In the genomic region with DNA sequence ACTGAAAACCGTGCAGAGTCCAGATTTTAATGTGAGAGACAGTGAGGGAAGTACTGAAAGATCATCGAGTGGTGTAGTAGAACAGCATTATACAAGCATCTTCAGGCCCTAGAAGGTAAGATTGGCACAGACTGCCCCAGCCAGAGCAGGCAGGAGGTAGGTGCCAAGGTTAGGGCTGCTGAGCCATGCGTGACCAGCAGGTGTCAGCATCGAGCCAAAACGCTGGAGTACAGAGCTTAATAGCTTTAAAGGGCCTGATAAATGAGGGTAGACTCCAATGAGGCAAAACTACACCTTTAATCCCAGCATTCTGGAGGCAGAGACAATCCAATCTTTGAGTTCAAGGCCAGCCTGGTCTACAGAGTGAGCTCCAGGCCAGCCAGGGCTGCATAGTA, we compare ENCODE assay signal across 8 mouse cellular contexts. TPM values are rescaled to one million over a fixed set of nuclear protein-coding genes. Genes with fewer than 3 reads are reported as not detected.
DNase-seq lines count a peak whose midpoint lies in the region; ATAC-seq and TF ChIP-seq lines count a peak whose summit lies in the region.

No protein-coding gene starts in this region.

- no peak overlapping the region for H3K27ac ChIP-seq in embryonic fibroblast, embryonic 13.5 days (ENCODE audit: insufficient read depth, low read length)
- no peak overlapping the region for H3K27ac ChIP-seq in heart, embryonic 15.5 days
- H3K27ac ChIP-seq in liver, embryonic 14.5 days = no peak overlapping the region
- H3K27ac ChIP-seq in stomach, embryonic 14.5 days (ENCODE audit: low read length) = no peak overlapping the region

- WGBS in heart, embryonic 15.5 days = 9% methylated on average over 5 of the region's 5 CpGs
- WGBS in liver, embryonic 14.5 days (ENCODE audit: insufficient replicate concordance) = 8% methylated on average over 5 of the region's 5 CpGs
- 7% methylated on average over 5 of the region's 5 CpGs for WGBS in stomach, embryonic 14.5 days

- H3K4me1 ChIP-seq in embryonic fibroblast, embryonic 13.5 days (ENCODE audit: control insufficient read depth, insufficient read depth, low read length) = no peaks in the 10 kb centered on the region
- no peaks in the 10 kb centered on the region for H3K4me1 ChIP-seq in heart, embryonic 15.5 days (replicated peaks)
- peaks cover 7 to 8% of the 10 kb centered on the region in 2 experiments; a peak in 3 of 4 replicates for H3K4me1 ChIP-seq in liver, embryonic 14.5 days (replicated peaks; ENCODE audit: control insufficient read depth in 2 of 2, insufficient read depth in 2 of 2, low read length in 1 of 2)
- H3K4me1 ChIP-seq in stomach, embryonic 14.5 days (ENCODE audit: control insufficient read depth, insufficient read depth, low read length) = no peaks in the 10 kb centered on the region

- no peak for TF ChIP-seq EP300 in liver, embryonic 14.5 days (IDR thresholded peaks at IDR 0.05; ENCODE audit: low read depth)

- peak; percentile 50; the same call in 1 of the 2 replicates for ATAC-seq in heart, embryonic 15.5 days (replicated peaks; ENCODE audit: insufficient number of reproducible peaks, insufficient read depth, low FRiP score, low read depth)
- ATAC-seq in liver, embryonic 14.5 days (ENCODE audit: insufficient read depth) = peak; percentile 75
- peak; percentile 66; the same call in 1 of the 2 replicates for ATAC-seq in stomach, embryonic 14.5 days (ENCODE audit: insufficient number of reproducible peaks, insufficient read depth, low FRiP score, low read depth)

- no peak overlapping the region for H3K4me3 ChIP-seq in embryonic fibroblast, embryonic 13.5 days (ENCODE audit: insufficient read depth, low read length)
- H3K4me3 ChIP-seq in heart, embryonic 15.5 days = no peak overlapping the region
- no peak overlapping the region for H3K4me3 ChIP-seq in liver, embryonic 14.5 days (ENCODE audit: insufficient read depth in 1 of 2, low read depth in 2 of 2, low read length in 2 of 2)
- H3K4me3 ChIP-seq in stomach, embryonic 14.5 days (ENCODE audit: low read depth, low read length) = no peak overlapping the region

- H3K9ac ChIP-seq in heart, embryonic 15.5 days = no peak overlapping the region
- H3K9ac ChIP-seq in liver, embryonic 14.5 days (replicated peaks) = peak overlapping the region; percentile 11; the same call in 1 of the 2 replicates
- H3K9ac ChIP-seq in stomach, embryonic 14.5 days (replicated peaks; ENCODE audit: low read depth, low read length) = no peak overlapping the region

- H3K9me3 ChIP-seq in heart, embryonic 15.5 days (replicated peaks) = no peaks in the 10 kb centered on the region
- no peaks in the 10 kb centered on the region for H3K9me3 ChIP-seq in liver, embryonic 14.5 days (ENCODE audit: control insufficient read depth, low read length)
- H3K9me3 ChIP-seq in stomach, embryonic 14.5 days (ENCODE audit: control insufficient read depth, low read depth, low read length) = no peaks in the 10 kb centered on the region

- no peaks in the 10 kb centered on the region for H3K27me3 ChIP-seq in heart, embryonic 15.5 days
- no peaks in the 10 kb centered on the region for H3K27me3 ChIP-seq in liver, embryonic 14.5 days (ENCODE audit: control insufficient read depth, insufficient read depth, low read length)
- H3K27me3 ChIP-seq in stomach, embryonic 14.5 days (ENCODE audit: control insufficient read depth, insufficient read depth, low read length) = no peaks in the 10 kb centered on the region

- no peak overlapping the region for H3K4me2 ChIP-seq in heart, embryonic 15.5 days
- H3K4me2 ChIP-seq in liver, embryonic 14.5 days (ENCODE audit: low read depth) = peak overlapping the region; percentile 41
- no peak overlapping the region for H3K4me2 ChIP-seq in stomach, embryonic 14.5 days (replicated peaks; ENCODE audit: low read depth, low read length)

- TF ChIP-seq POLR2A in embryonic fibroblast, embryonic 13.5 days (IDR thresholded peaks at IDR 0.05; ENCODE audit: low read depth, low read length) = no peak

- DNase-seq in B cell, adult 2 months = peak; percentile 93 to 94
- peak; percentile 59 to 65 for DNase-seq in adrenal gland, postnatal 4 days (ENCODE audit: low spot score in 2 of 2)
- peak; percentile 92 for DNase-seq in kidney, postnatal 10 days
- peak; percentile 55 to 73 (median 61) for DNase-seq in liver, embryonic 14.5 days (ENCODE audit: low read depth in 3 of 3, low spot score in 3 of 3)
- DNase-seq in neural tube, embryonic 10.5 days (ENCODE audit: extremely low spot score, low spot score) = peak; percentile 85

- peak; percentile 98 for TF ChIP-seq CTCF in embryonic fibroblast, embryonic 13.5 days (IDR thresholded peaks at IDR 0.05; ENCODE audit: borderline replicate concordance, insufficient read depth, low read length)
- peak; percentile 98 for TF ChIP-seq CTCF in liver, embryonic 14.5 days (IDR thresholded peaks at IDR 0.05; ENCODE audit: low read depth)

- peaks cover 9% of the 10 kb centered on the region; the same call in 1 of the 2 replicates for H3K36me3 ChIP-seq in heart, embryonic 15.5 days
- H3K36me3 ChIP-seq in liver, embryonic 14.5 days (replicated peaks; ENCODE audit: control insufficient read depth, insufficient read depth, low read depth) = no peaks in the 10 kb centered on the region
- H3K36me3 ChIP-seq in stomach, embryonic 14.5 days (ENCODE audit: control insufficient read depth, insufficient read depth, low read length) = peaks cover 5% of the 10 kb centered on the region; the same call in 1 of the 2 replicates

RNA-seq across cellular contexts. Expression of gene Tnfaip8l2, which starts 0.5 kb away (rescaled TPM):
- 1 to 10 TPM; 2.9 to 3.4 TPM for total RNA-seq in adrenal gland, postnatal 4 days (2021)
- 0.47 TPM in 1 of 2 replicates, not detected in the other for polyA plus RNA-seq in embryonic fibroblast, embryonic 13.5 days (2011; ENCODE audit: insufficient read length, low read depth, missing spikeins)
- 2.5 and 4.8 TPM in 2 replicates for polyA plus RNA-seq in heart, embryonic 15.5 days (2015; fragmentation: Nextera tagmentation; extraction: Ambion mirVana)
- 4.8 and 4.9 TPM in 2 replicates for polyA plus RNA-seq in liver, embryonic 14.5 days (2012; rRNA removed)
- polyA plus RNA-seq in liver, embryonic 14.5 days (2014; fragmentation: Nextera tagmentation; extraction: Ambion mirVana) = 5.7 and 6.1 TPM in 2 replicates
- polyA plus RNA-seq in stomach, embryonic 14.5 days (2014; fragmentation: Nextera tagmentation; extraction: Ambion mirVana) = 4.2 and 4.7 TPM in 2 replicates

RNA-seq across cellular contexts. Expression of gene Lysmd1, which starts 8.7 kb away (rescaled TPM):
- total RNA-seq in adrenal gland, postnatal 4 days (2021) = 10 to 100 TPM; 10.7 to 11.5 TPM
- 5.4 and 5.6 TPM in 2 replicates for polyA plus RNA-seq in embryonic fibroblast, embryonic 13.5 days (2011; ENCODE audit: insufficient read length, low read depth, missing spikeins)
- 9.4 and 10.4 TPM in 2 replicates for polyA plus RNA-seq in heart, embryonic 15.5 days (2015; fragmentation: Nextera tagmentation; extraction: Ambion mirVana)
- polyA plus RNA-seq in liver, embryonic 14.5 days (2012; rRNA removed) = 2.9 and 3.9 TPM in 2 replicates
- polyA plus RNA-seq in liver, embryonic 14.5 days (2014; fragmentation: Nextera tagmentation; extraction: Ambion mirVana) = 4.8 and 5.2 TPM in 2 replicates
- polyA plus RNA-seq in stomach, embryonic 14.5 days (2014; fragmentation: Nextera tagmentation; extraction: Ambion mirVana) = 9.2 and 10.9 TPM in 2 replicates

RNA-seq across cellular contexts. Expression of gene Scnm1, which starts 8.8 kb away (rescaled TPM):
- 10 to 100 TPM; 53.4 to 53.9 TPM for total RNA-seq in adrenal gland, postnatal 4 days (2021)
- polyA plus RNA-seq in embryonic fibroblast, embryonic 13.5 days (2011; ENCODE audit: insufficient read length, low read depth, missing spikeins) = 43.5 and 51.5 TPM in 2 replicates
- 51.0 and 54.2 TPM in 2 replicates for polyA plus RNA-seq in heart, embryonic 15.5 days (2015; fragmentation: Nextera tagmentation; extraction: Ambion mirVana)
- 22.4 and 33.1 TPM in 2 replicates for polyA plus RNA-seq in liver, embryonic 14.5 days (2012; rRNA removed)
- polyA plus RNA-seq in liver, embryonic 14.5 days (2014; fragmentation: Nextera tagmentation; extraction: Ambion mirVana) = 23.1 and 24.8 TPM in 2 replicates
- polyA plus RNA-seq in stomach, embryonic 14.5 days (2014; fragmentation: Nextera tagmentation; extraction: Ambion mirVana) = 67.7 and 73.7 TPM in 2 replicates

RNA-seq across cellular contexts. Expression of gene Sema6c, which starts 17.6 kb away (rescaled TPM):
- 10 to 100 TPM; 15.3 to 15.4 TPM for total RNA-seq in adrenal gland, postnatal 4 days (2021)
- polyA plus RNA-seq in embryonic fibroblast, embryonic 13.5 days (2011; ENCODE audit: insufficient read length, low read depth, missing spikeins) = 5.9 and 8.6 TPM in 2 replicates
- 2.0 and 3.5 TPM in 2 replicates for polyA plus RNA-seq in heart, embryonic 15.5 days (2015; fragmentation: Nextera tagmentation; extraction: Ambion mirVana)
- 0.69 and 1.6 TPM in 2 replicates for polyA plus RNA-seq in liver, embryonic 14.5 days (2012; rRNA removed)
- polyA plus RNA-seq in liver, embryonic 14.5 days (2014; fragmentation: Nextera tagmentation; extraction: Ambion mirVana) = 0.11 and 0.29 TPM in 2 replicates
- 5.8 and 6.7 TPM in 2 replicates for polyA plus RNA-seq in stomach, embryonic 14.5 days (2014; fragmentation: Nextera tagmentation; extraction: Ambion mirVana)

RNA-seq across cellular contexts. Expression of gene Tmod4, which starts 18.3 kb away (rescaled TPM):
- total RNA-seq in adrenal gland, postnatal 4 days (2021) = 1 to 10 TPM; 3.7 to 7.8 TPM
- polyA plus RNA-seq in embryonic fibroblast, embryonic 13.5 days (2011; ENCODE audit: insufficient read length, low read depth, missing spikeins) = not detected in 2 replicates
- 1.4 and 2.1 TPM in 2 replicates for polyA plus RNA-seq in heart, embryonic 15.5 days (2015; fragmentation: Nextera tagmentation; extraction: Ambion mirVana)
- 0.11 and 0.32 TPM in 2 replicates for polyA plus RNA-seq in liver, embryonic 14.5 days (2012; rRNA removed)
- polyA plus RNA-seq in liver, embryonic 14.5 days (2014; fragmentation: Nextera tagmentation; extraction: Ambion mirVana) = 0.15 and 0.23 TPM in 2 replicates
- polyA plus RNA-seq in stomach, embryonic 14.5 days (2014; fragmentation: Nextera tagmentation; extraction: Ambion mirVana) = 0.83 and 1.8 TPM in 2 replicates
